Mouse (Mus musculus) testis, adult 2 months (tissue): Measurements from ENCODE around the gene Efnb3. TPM values are rescaled to one million over a fixed set of nuclear protein-coding genes. Genes with fewer than 3 reads are reported as not detected.
A peak's percentile ranks its signal among the peaks of the same experiment; 100 is the strongest.

ENCODE experiments used
- H3K27ac ChIP-seq: fragments of 200-500 bp; 2 replicates; pipeline ENCODE4 v1.5.1; 2012; ENCODE audit warnings: low read depth, low read length; ENCODE audit not compliant: control insufficient read depth, insufficient read depth
- H3K27me3 ChIP-seq: fragments of 200-500 bp; 2 replicates; pipeline ENCODE4 v1.6.1; 2012; ENCODE audit warnings: mild to moderate bottlenecking, low read length, moderate library complexity; ENCODE audit not compliant: control insufficient read depth, insufficient read depth
- H3K36me3 ChIP-seq: fragments of 200-500 bp; 2 replicates; pipeline ENCODE4 v1.6.1; 2012; ENCODE audit warnings: mild to moderate bottlenecking, low read length; ENCODE audit not compliant: control insufficient read depth, insufficient read depth
- H3K4me1 ChIP-seq: fragments of 200-500 bp; 2 replicates; pipeline ENCODE4 v1.6.1; 2012; ENCODE audit warnings: low read length; ENCODE audit not compliant: control insufficient read depth, insufficient read depth
- H3K4me3 ChIP-seq: fragments of 200-500 bp; 2 replicates; pipeline ENCODE4 v1.5.1; 2012; ENCODE audit warnings: low read depth, mild to moderate bottlenecking, low read length, moderate library complexity, mixed read lengths; ENCODE audit not compliant: control insufficient read depth
- CTCF ChIP-seq: fragments of 200-500 bp; IDR thresholded peaks from 2 replicates; pipeline ENCODE4 v1.5.1; 2012; ENCODE audit warnings: low read depth, mild to moderate bottlenecking, inconsistent platforms, low read length, moderate library complexity; ENCODE audit not compliant: control insufficient read depth, insufficient read depth, insufficient replicate concordance
- POLR2A ChIP-seq: fragments of 200-500 bp; IDR thresholded peaks from 2 replicates; pipeline ENCODE4 v1.6.1; 2012; ENCODE audit warnings: low read depth, mild to moderate bottlenecking, inconsistent platforms, low read length, moderate library complexity; ENCODE audit not compliant: control insufficient read depth
- polyA plus RNA-seq: library from polyadenylated mRNA; depleted of rRNA; stranded (reverse); fragments of >200 nt; gene quantifications from 2 replicates; pipeline ENCODE4 v1.2.3, GENCODE M21; 2012

The Efnb3 gene
- polyA plus RNA-seq, 1 experiment = 3.3 TPM

- no peak overlapping the region for H3K27ac ChIP-seq
- H3K4me1 ChIP-seq = peaks cover 16% of the 10 kb centered on the region
- no peak overlapping the region for H3K4me3 ChIP-seq
- H3K36me3 ChIP-seq = 0 out of 2 replicates have a peak, but pooled peaks cover 2% of the 10 kb centered on the region
- TF ChIP-seq CTCF = no peak
- no peak for TF ChIP-seq POLR2A
- H3K27me3 ChIP-seq = no peaks in the 10 kb centered on the region
Observed at GRCm38 (mm10) chr11:69582230-69582805, 22.3 kb upstream of the Efnb3 start.

GRCm38 (mm10) chr11:69581814-69582213 is 21.8 kb upstream of the Efnb3 start:
- Histone ChIP-seq H3K4me1 (peaks cover 16% of the 10 kb centered on the region), H3K27me3 (no peaks in the 10 kb centered on the region), H3K4me3 (peak overlapping the region; percentile 85), H3K36me3 (no peaks in the 10 kb centered on the region), H3K27ac (peak overlapping the region; percentile 89; the same call in 1 of the 2 replicates)
- TF ChIP-seq CTCF = no peak
- no peak for TF ChIP-seq POLR2A

- Histone ChIP-seq H3K27me3 (no peaks in the 10 kb centered on the region), H3K4me3 (peak overlapping the region; percentile 85), H3K27ac (peak overlapping the region; percentile 89), H3K4me1 (peaks cover 16% of the 10 kb centered on the region), H3K36me3 (no peaks in the 10 kb centered on the region)
- TF ChIP-seq CTCF = no peak
- peak; percentile 17; the same call in 1 of the 2 replicates for TF ChIP-seq POLR2A
Observed at GRCm38 (mm10) chr11:69581147-69581688, 21.2 kb upstream of the Efnb3 start.

- Histone ChIP-seq H3K36me3 (no peaks in the 10 kb centered on the region), H3K27ac (peak overlapping the region; percentile 89), H3K4me1 (peaks cover 16% of the 10 kb centered on the region), H3K4me3 (peak overlapping the region; percentile 85), H3K27me3 (no peaks in the 10 kb centered on the region)
- no peak for TF ChIP-seq POLR2A
- TF ChIP-seq CTCF = no peak
Observed at GRCm38 (mm10) chr11:69580572-69581146, 20.7 kb upstream of the Efnb3 start.

- Histone ChIP-seq H3K4me1 (peaks cover 16% of the 10 kb centered on the region), H3K4me3 (peak within 1 kb of the TSS; percentile 91), H3K27ac (peak within 1 kb of the TSS; percentile 89), H3K27me3 (no peaks in the 10 kb centered on the region), H3K36me3 (no peaks in the 10 kb centered on the region; the same call in 1 of the 2 replicates)
- TF ChIP-seq POLR2A (peak; percentile 84; the same call in 1 of the 2 replicates), CTCF (no peak)
Observed at GRCm38 (mm10) chr11:69580091-69580514, 20.1 kb upstream of the Efnb3 start, which contains the start of the genes Wrap53 and Trp53. Gene Wrap53, minus strand, starts transcription at chr11:69580255. Gene Trp53, plus strand, starts transcription at chr11:69580359.

- Histone ChIP-seq H3K4me3 (peak overlapping the region; percentile 91), H3K36me3 (no peaks in the 10 kb centered on the region; the same call in 1 of the 2 replicates), H3K27ac (peak overlapping the region; percentile 89), H3K4me1 (peaks cover 16% of the 10 kb centered on the region), H3K27me3 (no peaks in the 10 kb centered on the region)
- TF ChIP-seq CTCF = peak; percentile 97
- peak; percentile 60; the same call in 1 of the 2 replicates for TF ChIP-seq POLR2A
Observed at GRCm38 (mm10) chr11:69579128-69580017, 19.4 kb upstream of the Efnb3 start.
